Mouse (Mus musculus) embryonic stem cell, embryonic (primary cell): ENCODE measurements at regions not wholly inside any gene's neighbourhood (a gene's known extent, or its start where the extent isn't known, plus 50 kb on each side); places are given as distances from the start of the nearest gene placed in this dataset.

ENCODE experiments used
- CTCF ChIA-PET, 4 experiments: fragments of 300-600 bp in 2 of 4; fragments of 350-600 bp in 2 of 4; sonication (Branson Sonifier 250); formaldehyde crosslinking; loops; one replicate each; lab custom pipeline; 2022; ENCODE audit warnings: inconsistent platforms in 2 of 4; lab: Charles Lee
- POLR2A ChIA-PET, 4 experiments: fragments of 300-600 bp in 2 of 4; fragments of 350-600 bp in 2 of 4; sonication (Branson Sonifier 250); formaldehyde crosslinking; loops; one replicate each; lab custom pipeline; 2022; ENCODE audit warnings: antibody characterized with exemption in 4 of 4, inconsistent platforms in 1 of 4; lab: Charles Lee

GRCm38 (mm10) chrX:166728622-166728928 is 143.1 kb upstream of the Egfl6 start:
- CTCF ChIA-PET: no interaction called here
- POLR2A ChIA-PET: interaction anchor here in 1 of 4 experiments (1.2 kb wide), 1 partner anchor 288 kb away, joined by 4 read pairs; the partner anchor contains the start of gene Trappc2

GRCm38 (mm10) chrX:166727823-166728621 is 142.5 kb upstream of the Egfl6 start:
- CTCF ChIA-PET: no interaction called here
- POLR2A ChIA-PET: interaction anchor here in 1 of 4 experiments (1.2 kb wide), 1 partner anchor 288 kb away, joined by 4 read pairs; the partner anchor contains the start of gene Trappc2

- ChIA-PET POLR2A (no interaction called here), CTCF (no interaction called here)
These were observed 140.4 kb upstream of the Egfl6 start for GRCm38 (mm10) chrX:166725761-166726503.

- ChIA-PET POLR2A (no interaction called here), CTCF (no interaction called here)
These were observed 132.6 kb upstream of the Egfl6 start for GRCm38 (mm10) chrX:166718075-166718474.

- ChIA-PET CTCF (no interaction called here), POLR2A (no interaction called here)
These were observed 123.8 kb upstream of the Egfl6 start for GRCm38 (mm10) chrX:166709306-166709705.

- CTCF ChIA-PET: no interaction called here
These were observed 122.6 kb upstream of the Egfl6 start for GRCm38 (mm10) chrX:166708106-166708505.

GRCm38 (mm10) chrX:166707029-166707428 is 121.5 kb upstream of the Egfl6 start:
- ChIA-PET CTCF (no interaction called here), POLR2A (no interaction called here)

More at GRCm38 (mm10) chrX:166708106-166708505, 122.6 kb upstream of the Egfl6 start:
- POLR2A ChIA-PET: no interaction called here

GRCm38 (mm10) chrX:166704311-166704710 is 118.8 kb upstream of the Egfl6 start:
- POLR2A ChIA-PET: no interaction called here
- CTCF ChIA-PET: no interaction called here

GRCm38 (mm10) chrX:166694219-166694618 is 108.7 kb upstream of the Egfl6 start:
- POLR2A ChIA-PET: no interaction called here

GRCm38 (mm10) chrX:166688779-166689178 is 103.3 kb upstream of the Egfl6 start:
- ChIA-PET POLR2A (no interaction called here), CTCF (no interaction called here)

More at GRCm38 (mm10) chrX:166694219-166694618, 108.7 kb upstream of the Egfl6 start:
- CTCF ChIA-PET: no interaction called here

GRCm38 (mm10) chrX:166673404-166673803 is 87.9 kb upstream of the Egfl6 start:
- POLR2A ChIA-PET: interaction anchor here in 1 of 4 experiments (0.8 kb wide), 1 partner anchor 61 kb away, joined by 3 read pairs; no protein-coding TSS in a partner anchor
- CTCF ChIA-PET: interaction anchor here in 1 of 4 experiments (0.6 kb wide), 1 partner anchor 12 kb away, joined by 4 read pairs; no protein-coding TSS in a partner anchor

GRCm38 (mm10) chrX:166672617-166673016 is 87.1 kb upstream of the Egfl6 start:
- ChIA-PET POLR2A (no interaction called here), CTCF (no interaction called here)

- ChIA-PET CTCF (no interaction called here), POLR2A (interaction anchor here in 1 of 4 experiments (0.6 to 0.7 kb wide), 2 partner anchors 537 to 921 kb away, joined by 3 to 7 read pairs; no protein-coding TSS in a partner anchor)
These were observed 86.3 kb upstream of the Egfl6 start for GRCm38 (mm10) chrX:166671853-166672252.

GRCm38 (mm10) chrX:166666304-166666703 is 80.8 kb upstream of the Egfl6 start:
- POLR2A ChIA-PET: no interaction called here
- CTCF ChIA-PET: no interaction called here

GRCm38 (mm10) chrX:166661808-166662207 is 76.3 kb upstream of the Egfl6 start:
- ChIA-PET POLR2A (interaction anchor here in 1 of 4 experiments (1.0 kb wide), 1 partner anchor 221 kb away, joined by 3 read pairs; no protein-coding TSS in a partner anchor), CTCF (interaction anchor here in 2 of 4 experiments (1.1 to 1.5 kb wide), 4 partner anchors 569 to 572 kb away, joined by 3 to 7 read pairs (median 4); no protein-coding TSS in a partner anchor)

GRCm38 (mm10) chrX:166661043-166661718 is 75.7 kb upstream of the Egfl6 start:
- CTCF ChIA-PET: interaction anchor here (0.5 to 1.5 kb wide), 15 partner anchors 8 to 967 kb away, joined by 3 to 9 read pairs (median 4); no protein-coding TSS in a partner anchor
- POLR2A ChIA-PET: interaction anchor here in 3 of 4 experiments (0.7 to 1.5 kb wide), 6 partner anchors 42 to 551 kb away, joined by 3 to 5 read pairs (median 3); no protein-coding TSS in a partner anchor

GRCm38 (mm10) chrX:166660715-166661042 is 75.2 kb upstream of the Egfl6 start:
- ChIA-PET CTCF (interaction anchor here (0.5 to 1.5 kb wide), 15 partner anchors 9 to 966 kb away, joined by 3 to 9 read pairs (median 4); no protein-coding TSS in a partner anchor), POLR2A (interaction anchor here in 2 of 4 experiments (0.8 to 1.5 kb wide), 4 partner anchors 42 to 552 kb away, joined by 3 to 5 read pairs (median 3); no protein-coding TSS in a partner anchor)

GRCm38 (mm10) chrX:166652400-166652799 is 66.9 kb upstream of the Egfl6 start:
- ChIA-PET CTCF (no interaction called here), POLR2A (interaction anchor here in 1 of 4 experiments (0.6 kb wide), 1 partner anchor 44 kb away, joined by 3 read pairs; no protein-coding TSS in a partner anchor)

GRCm38 (mm10) chrX:166645713-166646112 is 60.2 kb upstream of the Egfl6 start:
- POLR2A ChIA-PET: interaction anchor here in 1 of 4 experiments (1.2 kb wide), 1 partner anchor 27 kb away, joined by 3 read pairs; no protein-coding TSS in a partner anchor
- CTCF ChIA-PET: no interaction called here
